In genomic region chr1:59491517-59491916, GRCm38 (mm10) we compare ENCODE assay signal across 33 mouse cellular contexts. TPM values are rescaled to one million over a fixed set of nuclear protein-coding genes. Genes with fewer than 3 reads are reported as not detected.
DNase-seq lines count a peak whose midpoint lies in the region; ATAC-seq and TF ChIP-seq lines count a peak whose summit lies in the region.
"Had no signal": no experiment of that assay in that cellular context is flagged by ENCODE, and none has a peak within 500 bp of the region (broad histone marks: within the 10 kb centered on the region; RNA-seq: fewer than 3 reads in every experiment).

No protein-coding gene starts in this region.

- 0 out of 2 replicates have a peak, but pooled peaks have one; percentile 11 for ATAC-seq in lung, postnatal 0 days
- no peak for ATAC-seq in intestine, postnatal 0 days
- peak; percentile 43; the same call in 1 of the 2 replicates for ATAC-seq in liver, embryonic 14.5 days (ENCODE audit: insufficient read depth)
- ATAC-seq: forebrain, embryonic 16.5 days; midbrain, embryonic 15.5 days had no signal

- no peak for DNase-seq in lung, postnatal 0 days (ENCODE audit: low spot score)
- no peak for DNase-seq in lung, adult 18-20 months
- no peak for DNase-seq in liver, embryonic 14.5 days (ENCODE audit: low read depth in 3 of 3, low spot score in 3 of 3)
- no peak for DNase-seq in layer of hippocampus, adult 11-12 months (ENCODE audit: low spot score)
- DNase-seq in cerebellum, postnatal 25 days: no peak
- DNase-seq in right cerebral cortex, adult 18-20 months: no peak
- DNase-seq: adrenal gland, adult 8-10 months; B cell, adult 2 months; cerebellum, adult 2 months; cerebellum, postnatal 14 days; gastrocnemius, adult 2 months; gastrocnemius, postnatal 36 days; heart, adult 18-20 months; heart, postnatal 36 days; kidney, adult 2 months; kidney, postnatal 14 days; lung, adult 2 months; right cerebral cortex, postnatal 4 days; thymus, adult 2 months; thymus, postnatal 4 days had no signal

- 57% methylated on average over 9 of the region's 9 CpGs for WGBS in lung, postnatal 0 days
- WGBS in intestine, postnatal 0 days: 69% methylated on average over 9 of the region's 9 CpGs
- WGBS in liver, embryonic 14.5 days (ENCODE audit: insufficient replicate concordance): 70% methylated on average over 9 of the region's 9 CpGs

- H3K36me3 ChIP-seq in lung, postnatal 0 days (ENCODE audit: insufficient read depth, low read length): no peaks in the 10 kb centered on the region
- H3K36me3 ChIP-seq in intestine, postnatal 0 days (ENCODE audit: control insufficient read depth, insufficient read depth): no peaks in the 10 kb centered on the region
- no peaks in the 10 kb centered on the region for H3K36me3 ChIP-seq in liver, embryonic 14.5 days (replicated peaks; ENCODE audit: control insufficient read depth, insufficient read depth, low read depth)
- H3K36me3 ChIP-seq: hindbrain, embryonic 13.5 days; midbrain, embryonic 15.5 days; neural tube, embryonic 15.5 days had no signal

- H3K27me3 ChIP-seq in lung, postnatal 0 days (replicated peaks; ENCODE audit: insufficient read depth, low read length): no peaks in the 10 kb centered on the region
- no peaks in the 10 kb centered on the region for H3K27me3 ChIP-seq in intestine, postnatal 0 days (replicated peaks; ENCODE audit: control insufficient read depth, insufficient read depth, low read length)
- H3K27me3 ChIP-seq in liver, embryonic 14.5 days (ENCODE audit: control insufficient read depth, insufficient read depth, low read length): no peaks in the 10 kb centered on the region
- H3K27me3 ChIP-seq: hindbrain, embryonic 13.5 days; limb, embryonic 13.5 days; neural tube, embryonic 15.5 days had no signal

- TF ChIP-seq CTCF in lung, postnatal 0 days (IDR thresholded peaks at IDR 0.05): peak; percentile 14; the same call in 1 of the 2 replicates
- peak; percentile 25 for TF ChIP-seq CTCF in intestine, postnatal 0 days (IDR thresholded peaks at IDR 0.05; ENCODE audit: low read depth)
- no peak for TF ChIP-seq CTCF in liver, embryonic 14.5 days (IDR thresholded peaks at IDR 0.05; ENCODE audit: low read depth)

- H3K4me3 ChIP-seq in lung, postnatal 0 days (ENCODE audit: low read depth, low read length): no peak overlapping the region
- no peak overlapping the region for H3K4me3 ChIP-seq in intestine, postnatal 0 days (ENCODE audit: low read depth, low read length)
- no peak overlapping the region for H3K4me3 ChIP-seq in liver, embryonic 14.5 days (ENCODE audit: insufficient read depth in 1 of 2, low read depth in 2 of 2, low read length in 2 of 2)
- H3K4me3 ChIP-seq: forebrain, embryonic 10.5 days; gastrocnemius, adult 2 months; hindbrain, embryonic 13.5 days; layer of hippocampus, adult 2 months; left cerebral cortex, adult 2 months; limb, embryonic 13.5 days; midbrain, embryonic 10.5 days; midbrain, embryonic 15.5 days; neural tube, embryonic 15.5 days had no signal

- H3K9me3 ChIP-seq in lung, postnatal 0 days (ENCODE audit: low read length): no peaks in the 10 kb centered on the region
- no peaks in the 10 kb centered on the region for H3K9me3 ChIP-seq in intestine, postnatal 0 days (ENCODE audit: control insufficient read depth)
- H3K9me3 ChIP-seq in liver, embryonic 14.5 days (ENCODE audit: control insufficient read depth, low read length): no peaks in the 10 kb centered on the region
- H3K9me3 ChIP-seq: forebrain, embryonic 10.5 days; hindbrain, embryonic 13.5 days; limb, embryonic 13.5 days; midbrain, embryonic 10.5 days; midbrain, embryonic 15.5 days; neural tube, embryonic 15.5 days had no signal

- peaks cover 14% of the 10 kb centered on the region; the same call in 1 of the 2 replicates for H3K4me1 ChIP-seq in lung, postnatal 0 days (ENCODE audit: insufficient read depth, low read depth, low read length)
- no peaks in the 10 kb centered on the region for H3K4me1 ChIP-seq in intestine, postnatal 0 days (replicated peaks; ENCODE audit: control insufficient read depth, insufficient read depth, low read length)
- H3K4me1 ChIP-seq in liver, embryonic 14.5 days (replicated peaks; ENCODE audit: control insufficient read depth in 2 of 2, insufficient read depth in 2 of 2, low read length in 1 of 2): peaks cover 28 to 39% of the 10 kb centered on the region in 2 experiments

- 0 out of 2 replicates have a peak overlapping the region, but pooled peaks have one; percentile 3 for H3K27ac ChIP-seq in lung, postnatal 0 days (ENCODE audit: low read length)
- H3K27ac ChIP-seq in intestine, postnatal 0 days (ENCODE audit: low read depth, low read length): no peak overlapping the region
- H3K27ac ChIP-seq in liver, embryonic 14.5 days: no peak overlapping the region
- H3K27ac ChIP-seq: forebrain, embryonic 10.5 days; gastrocnemius, adult 2 months; hindbrain, embryonic 13.5 days; layer of hippocampus, adult 2 months; left cerebral cortex, adult 2 months; limb, embryonic 13.5 days; macrophage; midbrain, embryonic 10.5 days; midbrain, embryonic 15.5 days; neural tube, embryonic 15.5 days had no signal

- no peak overlapping the region for H3K9ac ChIP-seq in lung, postnatal 0 days (replicated peaks; ENCODE audit: low read depth)
- H3K9ac ChIP-seq in intestine, postnatal 0 days (ENCODE audit: low read depth, low read length): no peak overlapping the region
- H3K9ac ChIP-seq in liver, embryonic 14.5 days (replicated peaks): 0 out of 2 replicates have a peak overlapping the region, but pooled peaks have one; percentile 7
- H3K9ac ChIP-seq: hindbrain, embryonic 13.5 days; limb, embryonic 13.5 days; midbrain, embryonic 15.5 days; neural tube, embryonic 15.5 days had no signal

- no peak for TF ChIP-seq EP300 in lung, postnatal 0 days (IDR thresholded peaks at IDR 0.05)
- 0 out of 2 replicates have a peak, but pooled peaks have one; percentile 16 for TF ChIP-seq EP300 in liver, embryonic 14.5 days (IDR thresholded peaks at IDR 0.05; ENCODE audit: low read depth)

- no peak overlapping the region for H3K4me2 ChIP-seq in lung, postnatal 0 days (replicated peaks; ENCODE audit: low read depth, low read length)
- no peak overlapping the region for H3K4me2 ChIP-seq in intestine, postnatal 0 days (replicated peaks; ENCODE audit: low read depth)
- H3K4me2 ChIP-seq in liver, embryonic 14.5 days (ENCODE audit: low read depth): peak overlapping the region; percentile 25
- H3K4me2 ChIP-seq: heart, embryonic 11.5 days; hindbrain, embryonic 13.5 days; limb, embryonic 13.5 days; midbrain, embryonic 15.5 days; neural tube, embryonic 15.5 days had no signal

RNA-seq across cellular contexts. Expression of gene Fzd7, which starts 9.3 kb away (rescaled TPM):
- polyA plus RNA-seq in lung, postnatal 0 days (2015; fragmentation: Nextera tagmentation; extraction: Ambion mirVana): 7.1 and 9.6 TPM in 2 replicates
- 2.6 and 3.0 TPM in 2 replicates for polyA plus RNA-seq in intestine, postnatal 0 days (2015; fragmentation: Nextera tagmentation; extraction: Ambion mirVana)
- 2.4 and 2.6 TPM in 2 replicates for polyA plus RNA-seq in liver, embryonic 14.5 days (2012; rRNA removed)
- 1.3 and 1.5 TPM in 2 replicates for polyA plus RNA-seq in liver, embryonic 14.5 days (2014; fragmentation: Nextera tagmentation; extraction: Ambion mirVana)

RNA-seq across cellular contexts. Expression of gene Gm973, which starts 24.5 kb away (rescaled TPM):
- polyA plus RNA-seq in lung, postnatal 0 days (2015; fragmentation: Nextera tagmentation; extraction: Ambion mirVana): 5.5 and 8.1 TPM in 2 replicates
- 0.33 and 0.72 TPM in 2 replicates for polyA plus RNA-seq in intestine, postnatal 0 days (2015; fragmentation: Nextera tagmentation; extraction: Ambion mirVana)
- polyA plus RNA-seq in liver, embryonic 14.5 days (2012; rRNA removed): 0.03 and 0.05 TPM in 2 replicates
- not detected in 2 replicates for polyA plus RNA-seq in liver, embryonic 14.5 days (2014; fragmentation: Nextera tagmentation; extraction: Ambion mirVana)
- polyA plus RNA-seq: macrophage; spleen, adult 2 months had no signal
